Mouse (Mus musculus) E14TG2a.4 (cell line): ENCODE measurements around the gene Plekha8.

Experiments
- CTCF ChIP-seq: conservative IDR thresholded peaks from 2 replicates; pipeline ENCODE4 v1.5.1; 2014; ENCODE audit warnings: low read length
- NANOG ChIP-seq: IDR thresholded peaks from 2 replicates; pipeline ENCODE4 v1.6.1; 2014; ENCODE audit warnings: borderline replicate concordance, low read length, mixed read lengths
- POU5F1 ChIP-seq: IDR thresholded peaks from 2 replicates; pipeline ENCODE4 v1.6.1; 2014; ENCODE audit warnings: low read length, borderline replicate concordance

GRCm38 (mm10) chr6:54686946-54687737 is 92.2 kb downstream of the Plekha8 start:
- TF ChIP-seq CTCF (no peak), POU5F1 (no peak), NANOG (no peak)
